ENCODE assay signal across 9 mouse cellular contexts in the genomic region with DNA sequence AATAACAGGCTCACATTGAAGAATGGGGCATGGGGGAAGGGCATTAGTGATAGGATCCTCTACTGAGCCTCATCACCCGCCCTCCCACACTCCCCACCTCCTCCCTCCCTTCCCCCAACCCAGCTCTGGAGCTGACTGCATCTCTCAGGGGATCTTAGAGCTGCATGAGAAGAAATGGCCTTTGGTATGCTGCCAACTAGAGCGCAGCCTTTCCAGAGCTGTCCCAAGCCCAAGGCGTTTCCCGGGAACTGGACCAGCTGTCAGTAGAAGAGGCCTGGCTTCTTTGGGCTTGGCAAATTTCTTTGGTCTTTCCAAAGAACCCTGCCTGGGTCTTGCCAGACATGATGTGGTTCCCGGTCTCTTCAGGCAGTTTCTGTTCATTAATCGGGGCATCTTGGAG. TPM values are rescaled to one million over a fixed set of nuclear protein-coding genes. Genes with fewer than 3 reads are reported as not detected.
A peak's percentile ranks its signal among the peaks of the same experiment; 100 is the strongest.
DNase-seq lines count a peak whose midpoint lies in the region; ATAC-seq and TF ChIP-seq lines count a peak whose summit lies in the region.
"Had no signal": no experiment of that assay in that cellular context is flagged by ENCODE, and none has a peak within 500 bp of the region (broad histone marks: within the 10 kb centered on the region; RNA-seq: fewer than 3 reads in every experiment).

No protein-coding gene starts in this region.

- ATAC-seq in forebrain, embryonic 13.5 days = peak; percentile 85
- no peak for ATAC-seq in activated CD4-positive, CD25-positive, alpha-beta regulatory T cell, adult 4 months

- DNase-seq in forebrain, embryonic 10.5 days (ENCODE audit: extremely low spot score, low spot score) = no peak
- DNase-seq in brain, embryonic 18.5 days (ENCODE audit: low read depth, low spot score) = peak; percentile 51
- DNase-seq in gastrocnemius, postnatal 14 days = peak; percentile 84
- DNase-seq in kidney, adult 2 months = peak; percentile 84
- DNase-seq in left cerebral cortex, postnatal 36 days (ENCODE audit: low spot score in 2 of 2) = peak; percentile 13 to 16
- peak; percentile 4 to 45 for DNase-seq in right cerebral cortex, adult 2 months (ENCODE audit: low spot score in 2 of 2)

- no peak for TF ChIP-seq POLR2A in kidney, adult 2 months (IDR thresholded peaks at IDR 0.05; ENCODE audit: low read depth, low read length)

- 64% methylated on average over 6 of the region's 6 CpGs for WGBS in forebrain, embryonic 13.5 days
- WGBS in forebrain, embryonic 10.5 days = 80% methylated on average over 6 of the region's 6 CpGs
- 36% methylated on average over 6 of the region's 6 CpGs for WGBS in kidney, adult 2 months

- no peak for TF ChIP-seq CTCF in kidney, adult 2 months (conservative IDR thresholded peaks at IDR 0.05; ENCODE audit: insufficient read depth, insufficient read length, low read depth, low read length)

- no peaks in the 10 kb centered on the region for H3K36me3 ChIP-seq in forebrain, embryonic 13.5 days (ENCODE audit: poor library complexity, severe bottlenecking)
- no peaks in the 10 kb centered on the region for H3K36me3 ChIP-seq in forebrain, embryonic 10.5 days (replicated peaks)
- H3K36me3 ChIP-seq in kidney, adult 2 months (ENCODE audit: control insufficient read depth, insufficient read depth, low read length) = no peaks in the 10 kb centered on the region
- H3K36me3 ChIP-seq: limb, embryonic 13.5 days had no signal

- H3K4me1 ChIP-seq in forebrain, embryonic 13.5 days = 0 out of 2 replicates have a peak, but pooled peaks cover 3% of the 10 kb centered on the region
- H3K4me1 ChIP-seq in forebrain, embryonic 10.5 days = no peaks in the 10 kb centered on the region
- H3K4me1 ChIP-seq in kidney, adult 2 months (ENCODE audit: control insufficient read depth, insufficient read depth, low read length) = 0 out of 2 replicates have a peak, but pooled peaks cover 2% of the 10 kb centered on the region

- no peak overlapping the region for H3K4me2 ChIP-seq in forebrain, embryonic 13.5 days
- H3K4me2 ChIP-seq: limb, embryonic 13.5 days had no signal

- H3K4me3 ChIP-seq in forebrain, embryonic 13.5 days = no peak overlapping the region
- no peak overlapping the region for H3K4me3 ChIP-seq in forebrain, embryonic 10.5 days
- no peak overlapping the region for H3K4me3 ChIP-seq in kidney, adult 2 months (ENCODE audit: insufficient read depth, low read depth, low read length)
- H3K4me3 ChIP-seq: limb, embryonic 13.5 days had no signal

- no peak overlapping the region for H3K27ac ChIP-seq in forebrain, embryonic 13.5 days
- no peak overlapping the region for H3K27ac ChIP-seq in forebrain, embryonic 10.5 days
- H3K27ac ChIP-seq in kidney, adult 2 months (ENCODE audit: insufficient read depth, low read depth, low read length) = no peak overlapping the region
- H3K27ac ChIP-seq: limb, embryonic 13.5 days had no signal

- no peak overlapping the region for H3K9ac ChIP-seq in forebrain, embryonic 13.5 days
- H3K9ac ChIP-seq: limb, embryonic 13.5 days had no signal

- intact Hi-C loops in gastrocnemius, postnatal 14 days (cut with DNase I; ENCODE audit: low total_unique reads) = no loop called here
- intact Hi-C loops in left cerebral cortex, postnatal 36 days (cut with DNase I) = loop anchor here (5.0 kb wide), 1 partner anchor 40 kb away; the partner anchor contains the start of gene Gab1

- no peaks in the 10 kb centered on the region for H3K9me3 ChIP-seq in forebrain, embryonic 13.5 days (replicated peaks)
- no peaks in the 10 kb centered on the region for H3K9me3 ChIP-seq in forebrain, embryonic 10.5 days
- H3K9me3 ChIP-seq: limb, embryonic 13.5 days had no signal

- H3K27me3 ChIP-seq in forebrain, embryonic 13.5 days = no peaks in the 10 kb centered on the region
- no peaks in the 10 kb centered on the region for H3K27me3 ChIP-seq in forebrain, embryonic 10.5 days (ENCODE audit: poor library complexity, severe bottlenecking)
- H3K27me3 ChIP-seq in kidney, adult 2 months (replicated peaks; ENCODE audit: control insufficient read depth, insufficient read depth, low read length) = no peaks in the 10 kb centered on the region
- H3K27me3 ChIP-seq: limb, embryonic 13.5 days had no signal

RNA-seq across cellular contexts. Expression of gene Gab1, which starts 42.3 kb away (rescaled TPM):
- polyA plus RNA-seq in forebrain, embryonic 13.5 days (2015; fragmentation: Nextera tagmentation; extraction: Ambion mirVana) = 10.8 TPM in 2 replicates
- polyA plus RNA-seq in forebrain, embryonic 10.5 days (2016; fragmentation: Nextera tagmentation; extraction: Ambion mirVana) = 10.1 and 11.4 TPM in 2 replicates
- total RNA-seq in gastrocnemius, postnatal 14 days (2021) = 10 to 100 TPM; 12.7 to 15.2 TPM
- 24.6 and 27.8 TPM in 2 replicates for polyA plus RNA-seq in kidney, adult 2 months (2012; rRNA removed)
- 10 to 100 TPM; 14.6 to 15.4 TPM for total RNA-seq in left cerebral cortex, postnatal 36 days (2021)
- under 1 TPM in 1 of 2 experiments, not detected in 1; 0.15 TPM for polyA plus RNA-seq in activated CD4-positive, CD25-positive, alpha-beta regulatory T cell, adult 4 months (2017; shearing (Covaris generic))
